Mouse (Mus musculus) brain, embryonic 14.5 days (tissue): ENCODE data around the gene Kazn.

ENCODE experiments used
- CTCF ChIP-seq: fragments of 200-500 bp; IDR thresholded peaks from 2 replicates; pipeline ENCODE4 v1.5.1; 2012; ENCODE audit warnings: inconsistent platforms, mild to moderate bottlenecking, moderate library complexity, borderline replicate concordance; ENCODE audit not compliant: insufficient read depth, insufficient read length; ENCODE audit errors: extremely low read depth
- POLR2A ChIP-seq: fragments of 200-500 bp; IDR thresholded peaks from 2 replicates; pipeline ENCODE4 v1.6.1; 2012; ENCODE audit warnings: mild to moderate bottlenecking, inconsistent platforms, borderline replicate concordance; ENCODE audit not compliant: poor library complexity, insufficient read depth, insufficient read length, severe bottlenecking; ENCODE audit errors: extremely low read depth

DNA sequence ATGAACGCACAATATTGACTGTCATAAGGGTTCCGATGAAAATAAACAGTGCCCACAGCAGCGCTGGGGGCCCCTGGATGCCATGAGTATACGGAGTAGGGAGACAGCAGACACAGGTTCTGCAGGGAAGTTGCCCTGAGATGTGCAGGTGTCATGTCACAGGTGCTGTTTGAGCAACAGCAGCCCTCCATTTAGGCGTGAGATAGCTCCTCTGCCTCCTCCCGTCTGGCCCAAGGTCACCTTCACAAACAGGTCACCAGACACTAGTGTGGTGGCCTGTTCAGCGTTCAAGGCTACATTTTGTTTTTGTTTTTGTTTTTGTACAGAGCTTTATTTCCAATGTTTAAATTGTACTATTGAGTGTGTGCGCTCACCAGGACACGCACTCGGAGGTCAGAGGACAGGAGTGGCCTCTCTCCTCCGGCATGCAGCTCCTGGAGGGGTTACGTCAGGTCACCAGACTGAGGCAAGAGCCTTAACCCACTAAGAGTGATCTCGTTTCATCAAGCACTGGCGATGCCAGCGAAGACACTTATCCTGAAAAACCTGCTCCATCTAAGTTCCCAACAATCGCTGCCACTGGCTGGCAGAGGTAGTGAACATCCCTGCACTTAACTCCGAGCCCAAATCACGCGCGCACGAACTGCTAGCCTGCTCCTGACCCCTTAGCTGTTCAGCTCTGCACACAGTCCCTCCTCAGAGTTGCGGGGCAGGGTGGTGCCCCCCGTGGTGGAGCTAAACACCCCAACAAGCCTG is 177.5 kb downstream of the Kazn start:
- TF ChIP-seq CTCF, result no peak
- no peak for TF ChIP-seq POLR2A
